Mouse (Mus musculus) liver, postnatal 0 days (tissue): ENCODE measurements at regions not wholly inside any gene's neighbourhood (a gene's known extent, or its start where the extent isn't known, plus 50 kb on each side); places are given as distances from the start of the nearest gene placed in this dataset.

Experiments
- CTCF ChIP-seq: sonication (generic); IDR thresholded peaks from 2 replicates; pipeline ENCODE4 v1.5.1; 2016; ENCODE audit warnings: antibody characterized with exemption, low read depth
- EP300 ChIP-seq: IDR thresholded peaks from 2 replicates; pipeline ENCODE4 v1.6.1; 2016; ENCODE audit warnings: antibody characterized with exemption, low read depth, mild to moderate bottlenecking

DNA sequence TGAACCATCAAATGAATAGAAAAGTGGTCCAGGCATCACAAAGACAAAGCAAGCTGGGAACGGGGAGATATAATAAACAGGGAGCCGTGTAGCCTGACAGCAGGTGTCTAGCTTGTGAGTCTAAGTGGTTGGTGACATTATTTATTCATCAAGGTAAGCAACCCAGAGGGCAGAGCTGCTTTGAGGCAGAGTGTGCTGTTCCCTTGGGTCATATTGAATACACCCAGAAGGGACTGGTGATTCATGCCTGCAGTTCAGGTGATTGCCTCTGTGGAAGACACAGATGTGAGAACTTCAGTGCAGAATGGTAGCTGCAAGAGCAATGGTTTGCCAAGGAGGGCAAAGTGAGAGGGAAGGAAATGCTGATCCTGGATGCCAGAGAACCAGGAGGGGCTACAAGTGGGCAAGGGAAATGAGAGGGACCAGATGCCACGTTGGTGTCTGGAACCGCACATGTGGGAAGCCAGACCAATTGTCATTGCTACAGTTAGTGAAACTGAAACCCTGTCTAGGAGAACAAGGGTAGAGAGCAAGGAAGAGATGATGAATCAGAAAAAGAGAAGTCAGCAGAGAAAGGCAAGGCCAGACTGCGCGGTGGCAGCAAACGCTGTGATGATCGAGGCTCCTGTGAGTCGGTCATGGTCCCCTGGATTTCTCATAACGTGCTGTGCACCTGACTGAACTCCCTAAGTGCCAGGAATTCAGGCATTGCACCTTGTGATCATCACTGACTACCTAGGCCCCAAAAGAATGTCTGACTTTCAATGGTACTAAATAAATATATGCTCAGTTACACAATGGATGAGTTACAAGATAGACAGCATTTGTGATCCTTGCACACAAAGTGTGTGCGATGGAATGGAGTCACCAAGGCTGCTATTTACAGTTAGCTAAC, 190.0 kb upstream of the Car8 start:
- TF ChIP-seq EP300 (no peak), CTCF (no peak)
